Mouse (Mus musculus): ENCODE results near the gene Btbd9. TPM values are rescaled to one million over a fixed set of nuclear protein-coding genes. Genes with fewer than 3 reads are reported as not detected.

Btbd9 gene
- polyA plus RNA-seq, 1 experiment = 25.6 TPM

DNA sequence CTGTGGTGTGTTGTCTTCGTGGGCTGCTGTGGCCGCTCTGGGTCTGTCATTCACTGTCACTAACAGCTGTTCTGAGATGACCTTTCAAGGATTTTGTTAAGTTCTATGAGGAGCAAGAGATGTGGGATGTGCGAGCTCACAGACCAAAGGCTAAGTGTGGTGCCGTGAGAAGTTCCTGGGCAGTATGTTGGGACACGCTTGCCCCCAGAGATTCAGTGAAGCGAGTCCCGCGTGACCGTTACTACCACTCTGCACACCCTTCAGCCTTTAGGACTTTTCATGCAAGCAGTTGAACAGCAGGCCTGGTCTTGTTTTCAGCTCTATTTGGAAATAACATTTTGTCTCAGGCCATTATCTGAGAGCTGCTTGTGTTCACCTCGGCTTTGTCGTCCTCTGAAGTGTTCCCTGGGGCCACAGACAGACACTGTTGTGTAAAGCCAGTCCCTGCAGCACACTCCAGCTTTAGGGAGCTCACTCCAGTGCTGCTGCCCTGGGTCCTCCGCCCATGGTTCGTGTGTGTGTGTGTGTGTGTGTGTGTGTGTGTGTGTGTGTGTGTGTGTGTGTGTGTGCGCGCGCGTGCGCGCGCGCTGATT lies 380.6 kb downstream of the Btbd9 start:
- no peaks in the 10 kb centered on the region for H3K27me3 ChIP-seq (replicated peaks; ENCODE audit: control insufficient read depth, insufficient read depth, low read length)
- 77% methylated on average over 21 of the region's 21 CpGs for WGBS
- DNase-seq = no peak
- no peak overlapping the region for H3K4me3 ChIP-seq (ENCODE audit: insufficient read depth, low read depth, low read length)
- H3K4me1 ChIP-seq (ENCODE audit: control insufficient read depth, insufficient read depth, low read length) = peaks cover 26% of the 10 kb centered on the region
- no peak for TF ChIP-seq POLR2A (IDR thresholded peaks at IDR 0.05; ENCODE audit: low read depth, low read length)
- no peak for TF ChIP-seq CTCF (conservative IDR thresholded peaks at IDR 0.05; ENCODE audit: insufficient read depth, insufficient read length, low read depth, low read length)
- H3K36me3 ChIP-seq (ENCODE audit: control insufficient read depth, insufficient read depth, low read length) = no peaks in the 10 kb centered on the region
- no peak overlapping the region for H3K27ac ChIP-seq (ENCODE audit: insufficient read depth, low read depth, low read length)

DNA sequence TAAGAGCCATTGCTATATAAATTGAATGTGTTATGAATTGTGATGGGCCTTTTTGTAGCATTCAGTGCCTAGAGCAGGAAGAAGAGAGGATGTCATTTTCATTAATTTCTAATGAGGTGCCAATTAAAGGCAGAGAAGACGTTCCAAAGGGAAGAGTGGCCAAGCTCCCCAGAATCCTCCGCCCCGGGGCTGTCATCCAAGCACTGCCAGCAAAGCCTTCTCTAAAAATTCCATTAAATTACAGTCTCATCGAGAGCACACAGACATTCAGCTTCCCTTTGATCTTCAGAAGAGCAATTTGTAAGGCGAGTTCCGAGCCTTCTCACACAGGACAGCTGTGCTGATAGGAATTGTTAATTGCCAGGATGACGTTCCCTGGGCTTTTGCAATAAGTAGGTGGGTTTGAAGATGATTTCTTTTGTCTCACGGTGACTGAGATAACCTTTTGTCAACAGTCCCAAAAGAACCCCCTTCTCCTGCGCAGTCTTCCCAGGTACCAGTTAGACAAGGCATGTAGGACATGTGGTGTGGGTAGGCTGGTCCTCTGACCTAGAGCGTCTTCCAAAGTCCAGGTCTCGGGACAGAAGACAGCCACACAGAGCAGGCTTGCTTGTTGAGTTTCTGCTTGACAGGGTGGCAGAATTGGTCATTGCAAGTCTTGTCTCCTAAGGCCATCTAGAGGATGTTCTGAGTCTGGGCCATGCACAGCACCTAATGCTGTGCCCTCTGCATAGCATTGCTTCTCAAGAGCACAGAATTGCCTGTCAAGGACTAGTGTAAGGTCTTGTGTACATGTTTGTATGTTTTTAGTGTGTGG lies 381.5 kb downstream of the Btbd9 start:
- peak; percentile 68 for DNase-seq
- peaks cover 18% of the 10 kb centered on the region for H3K4me1 ChIP-seq (ENCODE audit: control insufficient read depth, insufficient read depth, low read length)

DNA sequence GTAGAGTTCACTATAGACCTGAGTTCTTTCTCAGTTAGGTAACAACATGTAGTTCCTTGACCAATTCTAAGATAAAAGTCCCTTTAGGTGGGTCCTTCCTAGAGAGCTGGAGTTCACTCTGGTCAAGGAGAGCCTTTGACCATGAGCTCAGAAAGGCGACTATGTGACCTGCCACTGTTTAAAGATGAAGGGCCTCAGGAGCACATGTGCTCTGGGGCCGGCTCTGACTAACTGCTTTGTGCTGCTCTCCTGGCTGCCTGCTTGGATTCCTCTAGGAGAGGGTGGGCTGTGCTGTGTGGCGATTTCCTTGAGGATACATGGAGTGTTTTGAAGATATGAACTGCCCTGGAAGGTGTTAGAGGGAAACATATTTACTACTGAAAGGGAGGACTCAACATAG lies 382.2 kb downstream of the Btbd9 start:
- TF ChIP-seq CTCF (conservative IDR thresholded peaks at IDR 0.05; ENCODE audit: insufficient read depth, insufficient read length, low read depth, low read length) (no peak), POLR2A (IDR thresholded peaks at IDR 0.05; ENCODE audit: low read depth, low read length) (no peak)
- Histone ChIP-seq H3K27me3 (replicated peaks; ENCODE audit: control insufficient read depth, insufficient read depth, low read length) (no peaks in the 10 kb centered on the region), H3K4me3 (ENCODE audit: insufficient read depth, low read depth, low read length) (no peak overlapping the region), H3K27ac (ENCODE audit: insufficient read depth, low read depth, low read length) (no peak overlapping the region), H3K36me3 (ENCODE audit: control insufficient read depth, insufficient read depth, low read length) (no peaks in the 10 kb centered on the region), H3K4me1 (ENCODE audit: control insufficient read depth, insufficient read depth, low read length) (peaks cover 18% of the 10 kb centered on the region)
- no peak for DNase-seq
- 51% methylated on average over 3 of the region's 3 CpGs for WGBS

More for the DNA sequence above, 381.5 kb downstream of the Btbd9 start:
- 58% methylated on average over 11 of the region's 11 CpGs for WGBS
- no peaks in the 10 kb centered on the region for H3K27me3 ChIP-seq (replicated peaks; ENCODE audit: control insufficient read depth, insufficient read depth, low read length)
- TF ChIP-seq POLR2A (IDR thresholded peaks at IDR 0.05; ENCODE audit: low read depth, low read length) (no peak), CTCF (conservative IDR thresholded peaks at IDR 0.05; ENCODE audit: insufficient read depth, insufficient read length, low read depth, low read length) (peak; percentile 51)
- H3K4me3 ChIP-seq (ENCODE audit: insufficient read depth, low read depth, low read length) = no peak overlapping the region
- no peaks in the 10 kb centered on the region for H3K36me3 ChIP-seq (ENCODE audit: control insufficient read depth, insufficient read depth, low read length)
- H3K27ac ChIP-seq (ENCODE audit: insufficient read depth, low read depth, low read length) = no peak overlapping the region

GRCm38 (mm10) chr17:30193615-30194014 lies 382.7 kb downstream of the Btbd9 start:
- H3K36me3 ChIP-seq (ENCODE audit: control insufficient read depth, insufficient read depth, low read length) = no peaks in the 10 kb centered on the region
- peaks cover 19% of the 10 kb centered on the region for H3K4me1 ChIP-seq (ENCODE audit: control insufficient read depth, insufficient read depth, low read length)
- no peak for TF ChIP-seq CTCF (conservative IDR thresholded peaks at IDR 0.05; ENCODE audit: insufficient read depth, insufficient read length, low read depth, low read length)
- no peak for TF ChIP-seq POLR2A (IDR thresholded peaks at IDR 0.05; ENCODE audit: low read depth, low read length)
- no peak overlapping the region for H3K4me3 ChIP-seq (ENCODE audit: insufficient read depth, low read depth, low read length)
- no peak overlapping the region for H3K27ac ChIP-seq (ENCODE audit: insufficient read depth, low read depth, low read length)
- H3K27me3 ChIP-seq (replicated peaks; ENCODE audit: control insufficient read depth, insufficient read depth, low read length) = no peaks in the 10 kb centered on the region
- DNase-seq = no peak
- 74% methylated on average over 2 of the region's 2 CpGs for whole genome bisulfite sequencing

DNA sequence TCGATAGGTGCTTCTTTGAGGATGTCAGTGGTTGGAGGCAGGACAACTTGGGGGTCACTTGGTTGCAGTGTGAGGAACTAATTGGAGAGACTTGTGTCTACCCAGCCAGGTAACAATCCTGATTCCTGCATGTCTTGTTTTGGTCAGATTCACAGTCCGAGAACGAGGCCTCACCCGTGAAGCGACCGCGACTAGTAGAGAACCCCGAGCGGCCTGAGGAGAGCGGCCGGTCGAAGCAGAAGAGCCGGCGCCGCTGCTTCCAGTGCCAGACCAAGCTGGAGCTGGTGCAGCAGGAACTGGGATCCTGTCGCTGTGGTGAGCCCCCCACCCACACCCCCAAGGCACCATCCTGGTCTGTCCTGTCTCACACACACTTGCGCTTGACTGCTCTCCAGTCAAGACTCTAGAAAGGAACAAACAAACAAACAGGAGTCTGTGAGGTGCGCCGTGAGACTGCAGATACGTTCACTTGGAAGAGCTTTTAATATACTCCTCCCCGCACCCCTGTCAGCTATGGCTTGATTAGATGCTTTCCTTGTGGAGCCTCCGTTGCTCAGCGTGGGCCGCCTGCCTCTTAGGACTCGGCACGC lies 383.8 kb downstream of the Btbd9 start:
- H3K27ac ChIP-seq (ENCODE audit: insufficient read depth, low read depth, low read length) = no peak overlapping the region
- TF ChIP-seq CTCF (conservative IDR thresholded peaks at IDR 0.05; ENCODE audit: insufficient read depth, insufficient read length, low read depth, low read length) (no peak), POLR2A (IDR thresholded peaks at IDR 0.05; ENCODE audit: low read depth, low read length) (no peak)
- no peaks in the 10 kb centered on the region for H3K36me3 ChIP-seq (ENCODE audit: control insufficient read depth, insufficient read depth, low read length)
- WGBS = 85% methylated on average over 26 of the region's 26 CpGs
- no peak overlapping the region for H3K4me3 ChIP-seq (ENCODE audit: insufficient read depth, low read depth, low read length)
- DNase-seq = no peak
- H3K4me1 ChIP-seq (ENCODE audit: control insufficient read depth, insufficient read depth, low read length) = peaks cover 22% of the 10 kb centered on the region
- H3K27me3 ChIP-seq (replicated peaks; ENCODE audit: control insufficient read depth, insufficient read depth, low read length) = no peaks in the 10 kb centered on the region

DNA sequence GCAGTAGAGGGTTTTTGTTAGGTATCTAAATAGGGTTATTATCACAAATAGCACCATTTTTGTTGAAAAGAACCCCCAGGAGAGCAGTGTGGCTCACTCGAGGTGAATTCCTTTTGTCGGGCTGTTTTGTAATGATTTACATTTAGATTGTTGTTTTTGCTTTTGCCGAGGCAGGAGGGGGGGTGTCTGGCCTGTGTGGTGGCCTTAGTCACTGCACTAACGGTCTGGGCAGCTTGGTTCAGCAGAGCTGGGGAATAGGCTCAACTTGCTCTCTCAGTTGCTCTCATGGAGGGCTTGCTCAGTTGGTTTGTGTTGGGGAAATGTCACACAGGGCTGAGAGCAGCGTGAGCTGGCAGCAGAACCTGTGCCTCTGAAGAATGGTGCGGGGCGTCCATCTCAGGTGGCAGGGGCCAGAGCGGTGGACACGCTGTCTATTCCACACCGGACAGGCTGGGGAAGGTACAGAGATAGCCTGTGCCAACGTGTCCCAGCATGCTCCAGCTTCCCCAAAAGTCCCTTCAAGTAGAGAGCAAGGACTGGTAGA lies 385.1 kb downstream of the Btbd9 start:
- Histone ChIP-seq H3K27ac (ENCODE audit: insufficient read depth, low read depth, low read length) (no peak overlapping the region), H3K36me3 (ENCODE audit: control insufficient read depth, insufficient read depth, low read length) (no peaks in the 10 kb centered on the region), H3K4me1 (ENCODE audit: control insufficient read depth, insufficient read depth, low read length) (peaks cover 18% of the 10 kb centered on the region), H3K27me3 (replicated peaks; ENCODE audit: control insufficient read depth, insufficient read depth, low read length) (no peaks in the 10 kb centered on the region), H3K4me3 (ENCODE audit: insufficient read depth, low read depth, low read length) (no peak overlapping the region)
- 59% methylated on average over 11 of the region's 11 CpGs for WGBS
- TF ChIP-seq CTCF (conservative IDR thresholded peaks at IDR 0.05; ENCODE audit: insufficient read depth, insufficient read length, low read depth, low read length) = no peak
- TF ChIP-seq POLR2A (IDR thresholded peaks at IDR 0.05; ENCODE audit: low read depth, low read length) = no peak
- DNase-seq = no peak
